Mouse (Mus musculus) midbrain, postnatal 0 days (tissue): ENCODE measurements around the gene Med29. TPM values are rescaled to one million over a fixed set of nuclear protein-coding genes. Genes with fewer than 3 reads are reported as not detected.

Experiments used
- ATAC-seq: fragments of 200-750 bp; cut with Nextera tagmentation; 2 replicates; pipeline ENCODE4 v1.8.0; 2017; ENCODE audit warnings: moderate number of reproducible peaks, mild to moderate bottlenecking, moderate TSS enrichment, moderate library complexity; ENCODE audit not compliant: low FRiP score
- DNase-seq: peaks from one replicate; pipeline ENCODE4 v3.0.0-alpha.2; 2015; ENCODE audit warnings: low spot score
- H3K27ac ChIP-seq: fragments of 300-500 bp; sonication (generic); 2 replicates; pipeline ENCODE4 v1.5.1; 2014; ENCODE audit warnings: low read depth, mild to moderate bottlenecking, low read length, mixed read lengths
- H3K27me3 ChIP-seq: fragments of 300-500 bp; sonication (generic); 2 replicates; pipeline ENCODE4 v1.6.1; 2014; ENCODE audit warnings: low read length, control low read depth, mixed read lengths; ENCODE audit not compliant: insufficient read depth
- H3K36me3 ChIP-seq: fragments of 300-500 bp; sonication (generic); 2 replicates; pipeline ENCODE4 v1.6.1; 2014; ENCODE audit warnings: low read length, control low read depth, mixed read lengths; ENCODE audit not compliant: insufficient read depth
- H3K4me1 ChIP-seq: fragments of 300-500 bp; sonication (generic); 2 replicates; pipeline ENCODE4 v1.6.1; 2014; ENCODE audit warnings: mild to moderate bottlenecking, control low read depth, antibody characterized with exemption, low read length, mixed read lengths; ENCODE audit not compliant: insufficient read depth
- H3K4me2 ChIP-seq: fragments of 300-500 bp; sonication (generic); 2 replicates; pipeline ENCODE4 v1.6.1; 2014; ENCODE audit warnings: low read depth, mild to moderate bottlenecking, low read length, mixed read lengths; ENCODE audit not compliant: poor library complexity, severe bottlenecking
- H3K4me3 ChIP-seq: fragments of 300-500 bp; sonication (generic); 2 replicates; pipeline ENCODE4 v1.5.1; 2014; ENCODE audit warnings: low read depth, mild to moderate bottlenecking, low read length, moderate library complexity
- H3K9ac ChIP-seq: fragments of 300-500 bp; sonication (generic); replicated peaks from 2 replicates; pipeline ENCODE4 v1.6.1; 2014; ENCODE audit warnings: mild to moderate bottlenecking, low read length, moderate library complexity, mixed read lengths; ENCODE audit not compliant: poor library complexity, severe bottlenecking
- H3K9me3 ChIP-seq: fragments of 300-500 bp; sonication (generic); 2 replicates; pipeline ENCODE4 v1.6.1; 2016; ENCODE audit warnings: low read length, control low read depth
- CTCF ChIP-seq: IDR thresholded peaks from 2 replicates; pipeline ENCODE4 v1.5.1; 2016; ENCODE audit warnings: antibody characterized with exemption, mild to moderate bottlenecking
- WGBS: fragments of 180-500 bp; shearing (Covaris S2); extraction: QIAGEN DNeasy Blood & Tissue Kit; methylation state at CpG from one replicate; pipeline ENCODE4 v1.1.7; 2014; 5-methylcytosine and 5-hydroxymethylcytosine counted together
- polyA plus RNA-seq: library from polyadenylated mRNA; unstranded; fragments of >200 nt; fragmentation: Nextera tagmentation; extraction: Ambion mirVana; gene quantifications from 2 replicates; pipeline ENCODE4 v1.2.1, GENCODE M21; 2015
- total RNA-seq: library from RNA; depleted of rRNA; stranded (reverse); fragments of >200 nt; gene quantifications from 2 replicates; pipeline ENCODE4 v1.2.3, GENCODE M21; 2014

Gene Med29
- total and polyA plus RNA-seq, 2 experiments from 2014 or later, result 37.9 to 41.6 TPM

- peak; percentile 90 for DNase-seq
- H3K9ac ChIP-seq, result peak within 1 kb of the TSS; percentile 69
- no peaks in the 10 kb centered on the region for H3K36me3 ChIP-seq
- ATAC-seq, result peak; percentile 59
- H3K4me1 ChIP-seq, result peaks cover 6% of the 10 kb centered on the region; the same call in 1 of the 2 replicates
- TF ChIP-seq CTCF, result peak; percentile 90
- peak within 1 kb of the TSS; percentile 77 for H3K4me3 ChIP-seq
- H3K27ac ChIP-seq, result peak within 1 kb of the TSS; percentile 77
- H3K9me3 ChIP-seq, result no peaks in the 10 kb centered on the region
- whole genome bisulfite sequencing, result 4% methylated on average over 16 of the region's 16 CpGs
- no peaks in the 10 kb centered on the region for H3K27me3 ChIP-seq
- H3K4me2 ChIP-seq, result peak within 1 kb of the TSS; percentile 89
Observed at GRCm38 (mm10) chr7:28436932-28437570, 44.5 kb upstream of the Med29 start, which contains the start of gene Gmfg. Gmfg (plus strand) TSS chr7:28437447.

- DNase-seq (peak; percentile 99), ATAC-seq (peak; percentile 99)
- H3K27ac ChIP-seq, result peak overlapping the region; percentile 77
- peak; percentile 75 for TF ChIP-seq CTCF
- peak overlapping the region; percentile 77 for H3K4me3 ChIP-seq
- H3K9ac ChIP-seq, result peak overlapping the region; percentile 86
- WGBS, result 0% methylated on average over 42 of the region's 64 CpGs
- H3K9me3 ChIP-seq, result no peaks in the 10 kb centered on the region
- peaks cover 6% of the 10 kb centered on the region; the same call in 1 of the 2 replicates for H3K4me1 ChIP-seq
- no peaks in the 10 kb centered on the region for H3K27me3 ChIP-seq
- H3K36me3 ChIP-seq, result peaks cover 5% of the 10 kb centered on the region; the same call in 1 of the 2 replicates
- peak overlapping the region; percentile 89 for H3K4me2 ChIP-seq
Observed at GRCm38 (mm10) chr7:28436271-28436904, 43.9 kb upstream of the Med29 start.

GRCm38 (mm10) chr7:28435660-28436259, 43.3 kb upstream of the Med29 start:
- no peaks in the 10 kb centered on the region for H3K27me3 ChIP-seq
- WGBS, result under 1% methylated on average over 23 of the region's 70 CpGs
- peaks cover 7% of the 10 kb centered on the region; the same call in 1 of the 2 replicates for H3K36me3 ChIP-seq
- H3K4me2 ChIP-seq, result peak overlapping the region; percentile 89
- TF ChIP-seq CTCF, result no peak
- H3K9me3 ChIP-seq, result no peaks in the 10 kb centered on the region
- peak overlapping the region; percentile 77 for H3K4me3 ChIP-seq
- peak overlapping the region; percentile 59 for H3K27ac ChIP-seq
- H3K9ac ChIP-seq, result peak overlapping the region; percentile 86
- peaks cover 6% of the 10 kb centered on the region; the same call in 1 of the 2 replicates for H3K4me1 ChIP-seq
- DNase-seq (peak; percentile 15), ATAC-seq (peak; percentile 24)

DNA sequence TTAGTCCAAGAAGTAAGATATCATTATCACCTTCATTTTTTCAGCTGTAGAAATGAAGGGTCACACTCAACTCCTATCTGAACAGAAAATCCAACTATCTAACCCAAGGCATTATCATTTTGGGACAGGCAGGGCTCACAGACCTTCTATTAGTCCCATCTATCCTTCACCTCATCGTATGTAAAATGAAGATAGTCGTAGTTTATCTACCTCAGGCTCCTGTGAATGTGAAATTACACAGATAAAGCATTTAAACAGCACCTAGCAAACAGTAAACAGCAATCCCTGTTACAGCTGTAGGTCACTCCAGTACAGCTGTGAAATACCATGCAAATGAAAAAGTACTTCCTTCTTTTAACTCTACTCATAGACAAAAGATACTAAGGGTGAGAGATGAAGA, 39.7 kb upstream of the Med29 start:
- Histone ChIP-seq H3K9me3 (no peaks in the 10 kb centered on the region), H3K36me3 (peaks cover 10% of the 10 kb centered on the region; the same call in 1 of the 2 replicates), H3K4me3 (no peak overlapping the region), H3K4me2 (no peak overlapping the region), H3K27ac (no peak overlapping the region), H3K27me3 (no peaks in the 10 kb centered on the region), H3K9ac (no peak overlapping the region; the same call in 1 of the 2 replicates), H3K4me1 (peaks cover 6% of the 10 kb centered on the region; the same call in 1 of the 2 replicates)
- TF ChIP-seq CTCF, result no peak
- WGBS, result 98% methylated on average over 2 of the region's 2 CpGs
- ATAC-seq (no peak), DNase-seq (no peak)

DNA sequence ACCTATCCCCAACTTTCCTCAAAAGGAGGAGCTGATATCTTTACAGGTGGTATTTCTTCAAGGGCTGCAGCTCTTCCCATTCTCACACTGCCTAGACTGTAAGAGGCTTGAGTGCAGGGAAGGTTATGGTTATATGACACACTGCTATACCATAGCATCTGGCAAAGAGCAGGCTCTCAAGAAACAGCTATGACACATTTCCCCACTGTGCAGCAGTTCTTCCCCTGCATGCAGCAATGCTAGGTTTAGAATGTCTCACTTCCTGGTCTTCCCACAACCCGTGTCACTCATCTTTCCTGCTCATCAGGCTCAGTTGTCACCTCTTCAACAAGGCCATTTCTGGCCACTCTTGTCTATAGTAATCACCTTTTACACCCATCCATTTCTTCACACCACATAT, 38.0 kb upstream of the Med29 start:
- H3K4me3 ChIP-seq, result no peak overlapping the region
- DNase-seq (no peak), ATAC-seq (no peak)
- H3K36me3 ChIP-seq, result peaks cover 10% of the 10 kb centered on the region; the same call in 1 of the 2 replicates
- 86% methylated on average over 1 of the region's 1 CpGs for WGBS
- H3K27ac ChIP-seq, result no peak overlapping the region
- H3K27me3 ChIP-seq, result no peaks in the 10 kb centered on the region
- TF ChIP-seq CTCF, result no peak
- peaks cover 6% of the 10 kb centered on the region; the same call in 1 of the 2 replicates for H3K4me1 ChIP-seq
- H3K9me3 ChIP-seq, result no peaks in the 10 kb centered on the region
- H3K4me2 ChIP-seq, result no peak overlapping the region
- no peak overlapping the region for H3K9ac ChIP-seq
